Mouse (Mus musculus): ENCODE data around the gene Fam173b.

DNA sequence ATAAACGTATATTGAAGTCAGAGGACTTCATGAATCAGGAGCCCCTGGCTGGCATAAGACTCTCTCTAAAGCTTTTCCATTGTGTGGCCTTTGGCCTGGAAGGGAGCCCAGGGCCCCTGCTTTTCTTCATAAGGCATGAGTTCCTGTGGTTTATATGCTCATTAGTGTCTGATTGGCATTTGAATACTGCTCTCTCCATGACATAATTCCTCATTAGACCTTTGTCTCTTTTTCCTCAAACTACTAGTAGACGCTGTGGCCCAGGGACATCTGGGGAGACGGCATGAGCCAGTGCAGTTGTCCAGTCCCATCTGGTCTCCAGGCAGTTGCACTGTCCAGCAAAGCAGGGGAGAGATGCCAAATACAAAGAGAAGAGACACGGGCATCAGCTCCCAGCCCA lies 60.1 kb downstream of the Fam173b start:
- TF ChIP-seq CTCF (IDR thresholded peaks at IDR 0.05; ENCODE audit: extremely low read depth, insufficient read depth, insufficient read length, insufficient replicate concordance) (no peak), POLR2A (IDR thresholded peaks at IDR 0.05; ENCODE audit: low read depth, low read length) (no peak)
